Mouse (Mus musculus) G1E (cell line): ENCODE data around the gene Frmd8.

ENCODE experiments used
- CTCF ChIP-seq: IDR thresholded peaks from 2 replicates; pipeline ENCODE4 v1.5.1; 2012; ENCODE audit warnings: low read depth, low read length, inconsistent platforms, mixed read lengths
- GATA1 ChIP-seq: IDR thresholded peaks from 2 replicates; pipeline ENCODE4 v1.6.1; 2012; ENCODE audit warnings: borderline replicate concordance, low read length, inconsistent platforms, mixed read lengths
- GATA2 ChIP-seq: IDR thresholded peaks from 2 replicates; pipeline ENCODE4 v1.6.1; 2012; ENCODE audit warnings: low read depth, low read length, inconsistent platforms, borderline replicate concordance
- POLR2AphosphoS5 ChIP-seq: IDR thresholded peaks from 2 replicates; pipeline ENCODE4 v1.6.1; 2012; ENCODE audit warnings: low read depth, low read length, inconsistent platforms; ENCODE audit not compliant: insufficient replicate concordance
- TAL1 ChIP-seq: conservative IDR thresholded peaks from 2 replicates; pipeline ENCODE4 v1.6.1; 2012; ENCODE audit warnings: low read depth, low read length, inconsistent platforms, mixed read lengths

- TF ChIP-seq GATA1 (no peak), CTCF (no peak), TAL1 (no peak), POLR2AphosphoS5 (peak; percentile 28), GATA2 (no peak)
Measured at GRCm38 (mm10) chr19:5842785-5843730, 32.0 kb downstream of the Frmd8 start.
